Mouse (Mus musculus): ENCODE measurements around the gene Axl. TPM values are rescaled to one million over a fixed set of nuclear protein-coding genes. Genes with fewer than 3 reads are reported as not detected.

Gene Axl
- polyA plus RNA-seq, 1 experiment from 2014 or later = 76.0 TPM

DNA sequence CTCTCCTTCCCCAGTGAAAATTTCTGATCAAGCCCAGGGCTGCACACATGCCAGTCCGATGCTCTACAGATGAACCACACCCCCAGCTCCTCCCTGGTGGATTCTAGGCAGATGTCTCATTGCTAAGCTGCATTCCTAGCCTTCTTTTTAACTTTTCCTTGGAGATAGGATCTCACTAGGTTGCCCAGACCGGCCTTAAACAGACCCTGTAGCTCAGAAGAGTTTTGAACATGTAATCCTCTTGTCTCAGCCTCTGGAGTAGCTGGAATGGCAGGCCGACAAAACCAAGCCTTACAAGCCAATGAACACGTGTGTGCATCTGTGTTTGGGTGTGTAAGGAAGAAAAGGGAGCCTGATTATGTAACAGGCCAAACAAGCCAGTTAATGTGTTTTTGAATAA lies 7.8 kb downstream of the Axl start:
- ATAC-seq (ENCODE audit: insufficient number of reproducible peaks, insufficient read depth, low FRiP score, low TSS enrichment) = no peak
- H3K9ac ChIP-seq = no peak overlapping the region
- H3K4me1 ChIP-seq = peaks cover 19% of the 10 kb centered on the region
- peak overlapping the region; percentile 51; the same call in 1 of the 2 replicates for H3K4me2 ChIP-seq (replicated peaks)
- no peak overlapping the region for H3K27ac ChIP-seq
- 56% methylated on average over 4 of the region's 4 CpGs for WGBS
- no peak overlapping the region for H3K4me3 ChIP-seq
- H3K27me3 ChIP-seq = no peaks in the 10 kb centered on the region
- peaks cover 56% of the 10 kb centered on the region for H3K36me3 ChIP-seq
- H3K9me3 ChIP-seq = no peaks in the 10 kb centered on the region

DNA sequence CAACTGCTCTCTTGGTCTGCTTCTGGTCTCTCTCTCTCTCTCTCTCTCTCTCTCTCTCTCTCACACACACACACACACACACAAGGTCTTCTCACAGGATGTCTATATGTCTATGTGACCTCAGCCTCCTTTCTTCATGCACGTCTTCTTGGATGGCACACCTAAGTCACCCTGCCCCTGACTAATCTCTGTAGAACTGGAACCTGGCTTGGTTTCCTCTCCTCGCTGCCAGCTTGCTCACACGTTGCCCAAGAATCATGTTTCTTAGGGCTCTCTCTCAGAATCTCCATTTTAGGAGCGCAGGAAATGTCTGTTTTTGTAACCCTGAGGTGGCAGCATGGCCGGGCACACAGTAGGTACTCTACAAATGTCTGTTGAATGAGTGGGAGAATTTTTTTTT lies 8.5 kb downstream of the Axl start:
- ATAC-seq (ENCODE audit: insufficient number of reproducible peaks, insufficient read depth, low FRiP score, low TSS enrichment) = no peak
- Histone ChIP-seq H3K4me1 (peaks cover 18% of the 10 kb centered on the region), H3K4me2 (replicated peaks) (no peak overlapping the region), H3K27me3 (no peaks in the 10 kb centered on the region), H3K9me3 (no peaks in the 10 kb centered on the region), H3K36me3 (peaks cover 56% of the 10 kb centered on the region), H3K9ac (no peak overlapping the region), H3K27ac (no peak overlapping the region), H3K4me3 (no peak overlapping the region)
- 88% methylated on average over 5 of the region's 5 CpGs for WGBS

DNA sequence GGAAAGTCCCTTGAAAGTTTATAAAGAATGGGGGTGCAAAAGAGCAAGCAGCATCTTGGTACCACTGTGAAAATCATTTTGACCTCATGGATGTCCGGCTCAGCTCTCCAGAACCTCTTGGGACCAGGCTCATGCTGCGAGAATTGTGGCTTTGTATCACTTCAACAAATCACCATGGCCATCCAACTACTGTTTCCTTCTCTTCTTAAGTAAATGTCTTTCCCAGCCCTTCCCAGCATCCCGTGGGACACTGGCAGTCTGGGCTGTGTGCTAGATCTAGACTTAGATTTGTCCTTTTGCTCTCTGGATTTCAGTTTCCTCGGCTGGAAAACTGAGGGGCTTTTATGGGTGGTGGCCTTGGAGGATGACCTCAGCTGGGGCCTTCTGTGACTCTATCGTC lies 20.3 kb downstream of the Axl start:
- Histone ChIP-seq H3K4me2 (replicated peaks) (no peak overlapping the region), H3K9ac (no peak overlapping the region), H3K36me3 (peaks cover 85% of the 10 kb centered on the region), H3K27me3 (no peaks in the 10 kb centered on the region), H3K27ac (no peak overlapping the region), H3K4me1 (no peaks in the 10 kb centered on the region), H3K4me3 (no peak overlapping the region), H3K9me3 (no peaks in the 10 kb centered on the region)
- 88% methylated on average over 5 of the region's 5 CpGs for WGBS
- ATAC-seq (ENCODE audit: insufficient number of reproducible peaks, insufficient read depth, low FRiP score, low TSS enrichment) = no peak

DNA sequence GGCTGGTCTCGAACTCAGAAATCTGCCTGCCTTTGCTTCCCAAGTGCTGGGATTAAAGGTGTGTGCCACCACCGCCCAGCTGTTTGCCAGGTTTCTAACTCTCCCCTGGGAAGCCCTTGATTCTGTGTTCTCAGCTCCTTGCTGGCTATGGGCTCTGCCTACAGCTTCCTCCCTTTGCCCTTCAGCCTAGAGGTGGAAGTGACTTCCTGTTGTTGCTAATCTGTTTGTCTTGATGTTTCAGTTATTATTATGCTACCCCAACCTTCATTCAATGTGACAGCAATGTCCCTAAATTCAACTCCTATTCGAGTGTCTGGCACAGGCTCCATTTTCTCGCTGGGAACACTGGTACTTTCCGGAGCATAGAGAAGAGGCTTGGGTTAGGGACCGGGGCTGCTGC lies 22.4 kb downstream of the Axl start:
- H3K4me1 ChIP-seq = no peaks in the 10 kb centered on the region
- H3K4me3 ChIP-seq = no peak overlapping the region
- no peak for ATAC-seq (ENCODE audit: insufficient number of reproducible peaks, insufficient read depth, low FRiP score, low TSS enrichment)
- H3K9me3 ChIP-seq = no peaks in the 10 kb centered on the region
- no peak overlapping the region for H3K27ac ChIP-seq
- no peaks in the 10 kb centered on the region for H3K27me3 ChIP-seq
- no peak overlapping the region for H3K4me2 ChIP-seq (replicated peaks)
- H3K36me3 ChIP-seq = peaks cover 87% of the 10 kb centered on the region
- no peak overlapping the region for H3K9ac ChIP-seq
- 88% methylated on average over 6 of the region's 6 CpGs for WGBS

DNA sequence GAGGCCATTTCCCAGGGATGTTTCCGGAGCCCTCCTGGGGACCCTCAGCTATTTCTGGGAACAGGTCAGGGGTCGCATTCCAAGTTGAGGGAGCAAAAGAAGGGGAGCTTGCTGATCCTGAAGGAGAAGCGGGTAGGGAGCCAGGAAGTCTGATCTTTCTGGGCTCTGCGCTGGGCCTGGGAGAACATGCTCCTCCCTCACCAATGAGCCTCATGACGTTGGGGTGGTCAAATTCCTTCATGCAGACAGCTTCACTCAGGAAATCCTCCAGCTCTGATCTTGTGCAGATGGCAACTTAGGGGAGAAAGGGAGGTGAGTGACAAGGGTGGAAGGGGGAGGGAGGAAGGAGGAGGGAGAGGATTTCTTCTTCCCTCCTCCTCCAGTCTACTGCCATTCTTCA lies 24.3 kb downstream of the Axl start:
- Histone ChIP-seq H3K9me3 (no peaks in the 10 kb centered on the region), H3K9ac (no peak overlapping the region), H3K27me3 (no peaks in the 10 kb centered on the region), H3K36me3 (peaks cover 87% of the 10 kb centered on the region), H3K27ac (peak overlapping the region; percentile 24; the same call in 1 of the 2 replicates), H3K4me2 (replicated peaks) (no peak overlapping the region), H3K4me3 (no peak overlapping the region), H3K4me1 (no peaks in the 10 kb centered on the region)
- ATAC-seq (ENCODE audit: insufficient number of reproducible peaks, insufficient read depth, low FRiP score, low TSS enrichment) = no peak
- 35% methylated on average over 5 of the region's 5 CpGs for WGBS

DNA sequence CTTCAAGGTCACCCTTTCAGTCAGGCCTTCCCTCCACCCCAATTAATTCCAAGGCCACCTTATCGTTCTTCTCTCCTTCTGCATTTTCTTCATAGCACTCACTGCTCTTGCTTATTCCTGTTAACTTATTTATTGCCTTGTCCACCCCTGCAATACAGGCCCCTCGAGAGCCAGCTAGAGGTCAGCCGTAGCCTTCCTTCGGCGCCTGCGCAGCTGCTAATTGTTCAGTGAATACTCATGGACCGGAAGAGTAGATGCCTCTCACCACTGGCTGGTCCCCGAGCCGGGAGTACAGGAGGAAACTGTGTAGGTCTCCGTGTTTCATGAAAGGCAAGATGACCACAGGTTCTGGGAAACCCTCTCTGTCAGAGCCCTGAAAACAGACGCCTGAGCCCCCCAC lies 24.8 kb downstream of the Axl start:
- no peak for ATAC-seq (ENCODE audit: insufficient number of reproducible peaks, insufficient read depth, low FRiP score, low TSS enrichment)
- H3K9me3 ChIP-seq = no peaks in the 10 kb centered on the region
- 66% methylated on average over 11 of the region's 11 CpGs for WGBS
- no peaks in the 10 kb centered on the region for H3K27me3 ChIP-seq
- H3K4me2 ChIP-seq (replicated peaks) = no peak overlapping the region
- no peak overlapping the region for H3K4me3 ChIP-seq
- H3K9ac ChIP-seq = no peak overlapping the region
- no peaks in the 10 kb centered on the region for H3K4me1 ChIP-seq
- H3K27ac ChIP-seq = 0 out of 2 replicates have a peak overlapping the region, but pooled peaks have one; percentile 24
- H3K36me3 ChIP-seq = peaks cover 85% of the 10 kb centered on the region

DNA sequence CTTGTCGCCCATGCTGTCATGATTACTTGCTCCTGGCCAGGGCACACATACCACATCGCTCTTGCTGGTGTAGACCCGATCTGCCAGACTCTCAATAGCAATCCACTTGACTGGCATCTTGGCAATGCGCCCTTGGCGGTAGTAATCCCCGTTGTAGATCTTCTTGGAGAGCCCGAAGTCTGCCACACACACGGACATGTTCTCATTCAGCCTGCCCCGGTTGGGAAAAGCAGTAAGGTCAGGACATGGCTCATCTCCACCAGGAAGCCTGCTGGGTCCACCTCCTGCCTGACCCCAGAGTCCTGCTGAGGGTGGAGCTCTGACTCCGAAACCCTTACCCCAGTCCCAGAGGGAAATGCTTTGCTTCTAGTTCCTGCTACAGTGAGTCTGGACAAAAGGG lies 27.2 kb downstream of the Axl start:
- no peak overlapping the region for H3K4me3 ChIP-seq
- no peak overlapping the region for H3K27ac ChIP-seq
- no peaks in the 10 kb centered on the region for H3K9me3 ChIP-seq
- no peak for ATAC-seq (ENCODE audit: insufficient number of reproducible peaks, insufficient read depth, low FRiP score, low TSS enrichment)
- H3K27me3 ChIP-seq = no peaks in the 10 kb centered on the region
- H3K36me3 ChIP-seq = peaks cover 73% of the 10 kb centered on the region
- H3K4me2 ChIP-seq (replicated peaks) = no peak overlapping the region
- 77% methylated on average over 10 of the region's 10 CpGs for WGBS
- H3K9ac ChIP-seq = no peak overlapping the region
- H3K4me1 ChIP-seq = no peaks in the 10 kb centered on the region

DNA sequence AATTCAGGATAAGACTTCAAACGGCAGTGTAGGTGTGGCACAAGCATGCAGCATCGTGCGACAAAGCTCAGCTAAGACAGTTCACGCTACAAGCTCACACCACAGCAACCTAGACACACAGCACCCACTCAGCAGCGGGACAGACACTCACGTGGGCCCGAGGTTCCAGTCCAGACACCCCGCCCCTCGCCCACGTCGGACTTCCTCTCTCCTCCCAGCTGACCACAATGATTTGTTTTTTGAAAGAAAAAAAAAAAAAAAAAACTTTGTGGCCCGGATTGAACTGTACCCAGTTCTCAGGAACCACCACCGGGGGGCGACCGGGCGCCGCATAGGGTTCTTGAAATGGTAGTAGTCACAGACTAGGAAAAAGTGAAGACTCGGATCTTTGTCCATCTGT lies 32.5 kb downstream of the Axl start:
- Histone ChIP-seq H3K27ac (peak overlapping the region; percentile 98), H3K27me3 (no peaks in the 10 kb centered on the region), H3K36me3 (peaks cover 38% of the 10 kb centered on the region), H3K4me2 (replicated peaks) (peak overlapping the region; percentile 84), H3K9me3 (no peaks in the 10 kb centered on the region), H3K4me1 (peaks cover 20% of the 10 kb centered on the region), H3K4me3 (peak overlapping the region; percentile 94), H3K9ac (peak overlapping the region; percentile 55; the same call in 1 of the 2 replicates)
- ATAC-seq (ENCODE audit: insufficient number of reproducible peaks, insufficient read depth, low FRiP score, low TSS enrichment) = peak; percentile 18; the same call in 1 of the 2 replicates
- WGBS = 1% methylated on average over 18 of the region's 18 CpGs

DNA sequence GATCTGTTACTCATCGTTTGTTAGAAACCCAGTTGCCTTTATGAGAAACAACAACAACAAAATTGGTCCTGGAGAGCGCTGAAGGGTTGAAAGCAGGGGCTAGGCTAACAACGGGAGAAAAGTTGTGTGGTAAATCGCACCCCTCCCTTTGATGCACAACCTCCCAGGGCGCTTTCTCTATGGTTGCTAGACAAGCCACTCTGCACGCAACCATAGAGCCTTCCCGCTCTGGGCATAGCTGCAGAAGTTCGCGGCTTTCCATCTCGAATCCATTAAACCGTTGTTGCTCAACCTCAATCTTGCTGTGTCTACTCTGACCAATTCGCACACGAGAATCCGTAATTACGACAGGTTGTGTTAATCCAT lies 33.1 kb downstream of the Axl start:
- Histone ChIP-seq H3K27ac (peak overlapping the region; percentile 98), H3K4me1 (peaks cover 20% of the 10 kb centered on the region), H3K4me3 (peak overlapping the region; percentile 94), H3K9me3 (no peaks in the 10 kb centered on the region), H3K4me2 (replicated peaks) (peak overlapping the region; percentile 84), H3K9ac (peak overlapping the region; percentile 55; the same call in 1 of the 2 replicates), H3K27me3 (no peaks in the 10 kb centered on the region), H3K36me3 (peaks cover 38% of the 10 kb centered on the region)
- under 1% methylated on average over 15 of the region's 15 CpGs for WGBS
- peak; percentile 52 for ATAC-seq (ENCODE audit: insufficient number of reproducible peaks, insufficient read depth, low FRiP score, low TSS enrichment)

DNA sequence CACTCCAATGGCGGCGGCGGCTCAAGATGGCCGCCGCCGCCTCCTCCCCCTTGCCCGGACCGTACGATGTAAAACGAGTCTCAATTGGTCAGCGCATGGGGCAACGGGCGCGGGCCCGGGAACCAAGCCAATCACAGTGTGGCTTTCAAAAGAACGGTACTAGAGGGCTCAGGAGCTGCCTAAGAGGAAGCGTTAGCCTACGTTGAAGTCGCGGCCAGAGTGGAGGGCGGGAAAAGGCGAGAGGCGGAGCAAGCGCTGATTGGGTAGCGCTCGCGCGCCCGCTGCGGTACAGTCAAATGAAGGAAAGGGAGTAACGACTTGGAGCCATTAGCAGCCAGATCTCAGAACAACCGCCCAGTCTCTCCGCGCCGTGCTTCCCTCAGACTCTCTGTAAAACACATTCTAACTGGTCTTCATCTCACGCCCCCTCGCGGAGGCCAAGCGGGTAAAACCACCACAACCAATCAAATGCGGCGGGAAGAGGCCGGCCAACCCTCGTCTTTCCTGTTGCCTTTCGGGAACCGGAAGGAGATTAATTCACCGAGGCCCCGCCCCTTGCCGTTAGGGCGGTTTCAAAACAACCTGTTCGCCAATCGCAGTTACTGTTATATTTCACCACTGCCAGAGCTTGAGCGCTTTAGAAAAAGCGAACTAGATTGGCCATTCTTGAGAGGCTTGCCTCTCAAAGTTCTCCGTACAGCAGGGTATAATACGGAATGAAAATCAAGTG lies 33.6 kb downstream of the Axl start, which contains the start of gene Hnrnpul1:
Gene Hnrnpul1, minus strand, starts transcription at position 20 of the 730 bp plus-strand sequence.
- H3K36me3 ChIP-seq = peaks cover 36% of the 10 kb centered on the region
- H3K4me2 ChIP-seq (replicated peaks) = peak within 1 kb of the TSS; percentile 86
- no peaks in the 10 kb centered on the region for H3K27me3 ChIP-seq
- peak within 1 kb of the TSS; percentile 98 for H3K9ac ChIP-seq
- H3K9me3 ChIP-seq = no peaks in the 10 kb centered on the region
- peak within 1 kb of the TSS; percentile 98 for H3K27ac ChIP-seq
- peaks cover 20% of the 10 kb centered on the region for H3K4me1 ChIP-seq
- peak within 1 kb of the TSS; percentile 94 for H3K4me3 ChIP-seq
- WGBS = under 1% methylated on average over 55 of the region's 55 CpGs
- peak; percentile 92 for ATAC-seq (ENCODE audit: insufficient number of reproducible peaks, insufficient read depth, low FRiP score, low TSS enrichment)

DNA sequence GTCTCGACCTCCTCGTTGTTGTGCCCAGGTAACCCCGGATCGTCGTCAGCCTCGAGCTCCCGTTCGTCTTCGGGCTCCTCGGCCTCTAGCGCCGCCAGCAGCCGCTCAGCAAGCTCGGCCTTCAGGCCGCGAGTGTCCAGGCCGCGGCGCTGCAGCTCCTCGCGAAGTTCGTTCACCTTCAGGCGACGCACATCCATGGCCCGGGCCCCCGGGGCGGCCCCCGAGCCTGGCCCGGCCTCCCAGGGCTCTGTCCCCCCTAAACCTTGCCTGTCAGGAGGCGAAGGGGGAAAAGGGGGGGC lies 34.1 kb downstream of the Axl start:
- WGBS = under 1% methylated on average over 30 of the region's 30 CpGs
- Histone ChIP-seq H3K36me3 (peaks cover 36% of the 10 kb centered on the region), H3K9me3 (no peaks in the 10 kb centered on the region)

DNA sequence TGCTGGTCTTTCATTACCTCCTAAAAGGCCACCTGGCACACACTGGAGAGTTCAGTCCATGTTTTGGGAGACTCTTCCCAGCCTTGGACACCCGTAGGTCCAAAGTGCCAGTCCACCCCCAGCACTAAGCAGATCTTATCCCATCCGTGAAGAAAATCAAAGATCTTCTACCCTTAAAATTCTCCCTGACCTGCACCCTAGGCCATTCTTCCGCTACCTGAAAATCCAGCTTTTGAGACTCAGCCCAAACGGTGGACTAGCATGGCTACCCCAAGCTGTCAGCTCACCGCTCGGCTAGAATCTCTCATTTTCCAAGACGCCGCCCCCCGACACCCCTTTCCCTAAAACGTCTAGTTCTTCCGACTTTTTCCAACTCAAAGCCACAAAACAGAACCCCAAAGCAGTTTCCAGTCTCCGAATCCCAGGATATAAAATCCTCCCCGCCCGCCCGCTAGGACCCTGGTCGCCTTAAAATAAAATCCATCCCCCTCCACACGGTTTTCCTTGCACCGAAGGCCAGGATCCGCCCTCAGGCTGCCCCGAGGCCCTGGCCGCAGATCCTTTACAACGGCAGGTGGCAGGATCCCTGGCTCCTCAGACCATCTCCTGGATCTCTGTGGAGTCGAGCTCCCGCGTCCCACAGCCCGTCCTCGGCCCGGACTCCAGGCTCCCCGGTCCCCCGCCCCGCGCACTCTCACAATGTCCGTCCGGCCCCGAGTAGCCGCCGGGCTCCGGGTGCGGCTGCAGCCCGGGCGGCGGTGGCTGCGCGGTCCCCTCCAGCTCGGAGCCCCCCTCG lies 34.7 kb downstream of the Axl start:
- peak overlapping the region; percentile 98 for H3K9ac ChIP-seq
- peaks cover 37% of the 10 kb centered on the region for H3K36me3 ChIP-seq
- H3K27ac ChIP-seq = peak overlapping the region; percentile 98
- H3K4me2 ChIP-seq (replicated peaks) = peak overlapping the region; percentile 86
- H3K4me1 ChIP-seq = peaks cover 20% of the 10 kb centered on the region
- H3K9me3 ChIP-seq = no peaks in the 10 kb centered on the region
- peak overlapping the region; percentile 94 for H3K4me3 ChIP-seq
- peak; percentile 1; the same call in 1 of the 2 replicates for ATAC-seq (ENCODE audit: insufficient number of reproducible peaks, insufficient read depth, low FRiP score, low TSS enrichment)
- no peaks in the 10 kb centered on the region for H3K27me3 ChIP-seq
- under 1% methylated on average over 46 of the region's 46 CpGs for WGBS

More for the DNA sequence above, 34.1 kb downstream of the Axl start:
- Histone ChIP-seq H3K4me1 (peaks cover 20% of the 10 kb centered on the region), H3K27me3 (no peaks in the 10 kb centered on the region), H3K4me3 (peak overlapping the region; percentile 94), H3K4me2 (replicated peaks) (peak overlapping the region; percentile 86), H3K9ac (peak overlapping the region; percentile 98), H3K27ac (peak overlapping the region; percentile 98)
- no peak; the same call in 1 of the 2 replicates for ATAC-seq (ENCODE audit: insufficient number of reproducible peaks, insufficient read depth, low FRiP score, low TSS enrichment)

Data from embryonic facial prominence, embryonic 12.5 days (tissue).